Mouse (Mus musculus): ENCODE measurements around the gene Polr3gl. TPM values are rescaled to one million over a fixed set of nuclear protein-coding genes. Genes with fewer than 3 reads are reported as not detected.

Gene Polr3gl
- polyA plus RNA-seq, 1 experiment from 2014 or later, result 32.1 TPM

- Histone ChIP-seq H3K9me3 (ENCODE audit: low read length) (no peaks in the 10 kb centered on the region), H3K4me3 (ENCODE audit: low read length) (no peak overlapping the region), H3K27me3 (ENCODE audit: insufficient read depth, low read length) (no peaks in the 10 kb centered on the region), H3K4me2 (replicated peaks; ENCODE audit: low read depth, low read length) (no peak overlapping the region), H3K36me3 (ENCODE audit: insufficient read depth, low read length) (no peaks in the 10 kb centered on the region), H3K27ac (ENCODE audit: low read length) (no peak overlapping the region), H3K9ac (replicated peaks; ENCODE audit: low read length) (no peak overlapping the region), H3K4me1 (ENCODE audit: insufficient read depth, low read length) (no peaks in the 10 kb centered on the region)
- WGBS, result 44% methylated on average over 6 of the region's 6 CpGs
- ATAC-seq (ENCODE audit: low FRiP score, low TSS enrichment), result no peak
These were observed 53.2 kb downstream of the Polr3gl start for GRCm38 (mm10) chr3:96540740-96541139.

DNA sequence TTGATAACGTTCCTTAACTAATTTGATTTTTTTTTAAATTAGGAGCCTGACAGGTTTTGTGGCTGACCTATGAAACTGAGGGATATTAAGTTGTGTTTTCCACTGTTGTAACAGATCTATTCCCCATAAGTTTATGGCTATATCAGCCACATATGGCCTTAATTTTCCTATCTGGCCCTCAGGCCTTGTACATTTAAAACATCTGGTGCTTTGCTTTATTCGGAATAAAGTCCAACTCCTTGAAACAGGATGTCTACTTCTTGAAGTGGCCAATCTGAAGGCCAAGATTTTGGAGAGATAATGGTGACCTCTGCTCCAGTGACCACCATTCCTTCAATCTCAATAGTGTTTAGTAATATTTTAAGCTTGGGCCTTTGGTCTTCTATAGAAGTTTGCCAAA is 54.7 kb downstream of the Polr3gl start:
- H3K9me3 ChIP-seq (ENCODE audit: low read length), result no peaks in the 10 kb centered on the region
- H3K4me2 ChIP-seq (replicated peaks; ENCODE audit: low read depth, low read length), result no peak overlapping the region
- no peak overlapping the region for H3K9ac ChIP-seq (replicated peaks; ENCODE audit: low read length)
- H3K36me3 ChIP-seq (ENCODE audit: insufficient read depth, low read length), result no peaks in the 10 kb centered on the region
- no peaks in the 10 kb centered on the region for H3K4me1 ChIP-seq (ENCODE audit: insufficient read depth, low read length)
- H3K27me3 ChIP-seq (ENCODE audit: insufficient read depth, low read length), result no peaks in the 10 kb centered on the region
- no peak for ATAC-seq (ENCODE audit: low FRiP score, low TSS enrichment)
- no peak overlapping the region for H3K4me3 ChIP-seq (ENCODE audit: low read length)
- WGBS, result 63% methylated on average over 2 of the region's 2 CpGs
- H3K27ac ChIP-seq (ENCODE audit: low read length), result no peak overlapping the region

DNA sequence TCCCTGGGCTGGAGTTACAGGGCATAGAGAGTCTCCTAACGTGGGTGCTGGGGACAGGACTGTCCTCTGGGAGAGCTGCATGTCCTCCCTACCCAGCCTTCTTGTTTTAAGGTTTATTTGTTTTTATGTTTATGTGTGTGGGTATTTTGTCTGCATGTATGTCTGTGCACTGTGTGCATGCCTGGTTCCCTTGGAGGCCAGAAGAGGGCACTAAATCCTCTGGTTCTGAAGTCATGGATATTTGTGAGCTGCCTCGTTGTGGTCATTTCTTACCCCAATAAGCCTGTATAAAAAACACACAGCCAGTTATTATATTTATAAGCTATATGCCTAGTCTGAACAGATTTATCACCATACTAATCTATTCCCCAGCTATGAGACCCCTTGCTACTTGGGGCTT is 59.7 kb downstream of the Polr3gl start:
- WGBS, result 59% methylated on average over 2 of the region's 2 CpGs
- no peaks in the 10 kb centered on the region for H3K4me1 ChIP-seq (ENCODE audit: insufficient read depth, low read length)
- H3K27ac ChIP-seq (ENCODE audit: low read length), result no peak overlapping the region
- H3K4me2 ChIP-seq (replicated peaks; ENCODE audit: low read depth, low read length), result no peak overlapping the region
- no peaks in the 10 kb centered on the region for H3K9me3 ChIP-seq (ENCODE audit: low read length)
- peaks cover 3% of the 10 kb centered on the region for H3K27me3 ChIP-seq (ENCODE audit: insufficient read depth, low read length)
- no peak overlapping the region for H3K9ac ChIP-seq (replicated peaks; ENCODE audit: low read length)
- H3K36me3 ChIP-seq (ENCODE audit: insufficient read depth, low read length), result no peaks in the 10 kb centered on the region
- no peak for ATAC-seq (ENCODE audit: low FRiP score, low TSS enrichment)
- no peak overlapping the region for H3K4me3 ChIP-seq (ENCODE audit: low read length)

GRCm38 (mm10) chr3:96532050-96532449 is 61.9 kb downstream of the Polr3gl start:
- Histone ChIP-seq H3K27ac (ENCODE audit: low read length) (no peak overlapping the region), H3K9me3 (ENCODE audit: low read length) (no peaks in the 10 kb centered on the region), H3K4me3 (ENCODE audit: low read length) (no peak overlapping the region), H3K9ac (replicated peaks; ENCODE audit: low read length) (no peak overlapping the region), H3K36me3 (ENCODE audit: insufficient read depth, low read length) (no peaks in the 10 kb centered on the region), H3K4me1 (ENCODE audit: insufficient read depth, low read length) (peaks cover 5% of the 10 kb centered on the region; the same call in 1 of the 2 replicates), H3K4me2 (replicated peaks; ENCODE audit: low read depth, low read length) (no peak overlapping the region), H3K27me3 (ENCODE audit: insufficient read depth, low read length) (peaks cover 24% of the 10 kb centered on the region)
- 48% methylated on average over 7 of the region's 7 CpGs for WGBS
- ATAC-seq (ENCODE audit: low FRiP score, low TSS enrichment), result no peak

GRCm38 (mm10) chr3:96528506-96528905 is 65.5 kb downstream of the Polr3gl start:
- peaks cover 5% of the 10 kb centered on the region; the same call in 1 of the 2 replicates for H3K4me1 ChIP-seq (ENCODE audit: insufficient read depth, low read length)
- H3K27me3 ChIP-seq (ENCODE audit: insufficient read depth, low read length), result peaks cover 40% of the 10 kb centered on the region
- WGBS, result 41% methylated on average over 9 of the region's 9 CpGs

More at GRCm38 (mm10) chr3:96528506-96528905, 65.5 kb downstream of the Polr3gl start:
- no peaks in the 10 kb centered on the region for H3K36me3 ChIP-seq (ENCODE audit: insufficient read depth, low read length)
- no peak overlapping the region for H3K4me3 ChIP-seq (ENCODE audit: low read length)
- H3K9me3 ChIP-seq (ENCODE audit: low read length), result no peaks in the 10 kb centered on the region
- no peak overlapping the region for H3K4me2 ChIP-seq (replicated peaks; ENCODE audit: low read depth, low read length)
- no peak for ATAC-seq (ENCODE audit: low FRiP score, low TSS enrichment)
- no peak overlapping the region for H3K9ac ChIP-seq (replicated peaks; ENCODE audit: low read length)
- H3K27ac ChIP-seq (ENCODE audit: low read length), result no peak overlapping the region

Other genes starting within 250 kb of the Polr3gl start
- 0.25 TPM in 1 of 2 replicates, not detected in the other for gene BC107364, start 141.9 kb downstream of the Polr3gl start, polyA plus RNA-seq (2015; fragmentation: Nextera tagmentation; extraction: Ambion mirVana)
- gene Hfe2, start 69.0 kb downstream of the Polr3gl start, polyA plus RNA-seq (2015; fragmentation: Nextera tagmentation; extraction: Ambion mirVana), result 0.37 and 0.69 TPM in 2 replicates
- 191 and 197 TPM in 2 replicates for gene Txnip, start 36.2 kb downstream of the Polr3gl start, polyA plus RNA-seq (2015; fragmentation: Nextera tagmentation; extraction: Ambion mirVana)
- 1.3 TPM in 2 replicates for gene Gm16253, start 17.2 kb downstream of the Polr3gl start, polyA plus RNA-seq (2015; fragmentation: Nextera tagmentation; extraction: Ambion mirVana)
- 2.2 and 2.3 TPM in 2 replicates for gene Ankrd34a, start 2.5 kb upstream of the Polr3gl start, polyA plus RNA-seq (2015; fragmentation: Nextera tagmentation; extraction: Ambion mirVana)
- gene Lix1l, start 7.0 kb upstream of the Polr3gl start, polyA plus RNA-seq (2015; fragmentation: Nextera tagmentation; extraction: Ambion mirVana), result 6.9 and 7.1 TPM in 2 replicates
- 129 and 156 TPM in 2 replicates for gene Rbm8a, start 35.8 kb upstream of the Polr3gl start, polyA plus RNA-seq (2015; fragmentation: Nextera tagmentation; extraction: Ambion mirVana)
- gene Pex11b, start 41.2 kb upstream of the Polr3gl start, polyA plus RNA-seq (2015; fragmentation: Nextera tagmentation; extraction: Ambion mirVana), result 56.4 and 60.6 TPM in 2 replicates
- gene Gm42957, start 41.3 kb upstream of the Polr3gl start, polyA plus RNA-seq (2015; fragmentation: Nextera tagmentation; extraction: Ambion mirVana), result 0.05 and 0.21 TPM in 2 replicates
- gene Itga10, start 51.4 kb upstream of the Polr3gl start, polyA plus RNA-seq (2015; fragmentation: Nextera tagmentation; extraction: Ambion mirVana), result 0.85 and 1.2 TPM in 2 replicates
- 1.2 and 1.6 TPM in 2 replicates for gene Ankrd35, start 76.0 kb upstream of the Polr3gl start, polyA plus RNA-seq (2015; fragmentation: Nextera tagmentation; extraction: Ambion mirVana)
- gene Pias3, start 102.2 kb upstream of the Polr3gl start, polyA plus RNA-seq (2015; fragmentation: Nextera tagmentation; extraction: Ambion mirVana), result 62.1 and 72.3 TPM in 2 replicates
- 12.0 and 12.2 TPM in 2 replicates for gene Nudt17, start 114.4 kb upstream of the Polr3gl start, polyA plus RNA-seq (2015; fragmentation: Nextera tagmentation; extraction: Ambion mirVana)
- gene Polr3c, start 133.4 kb upstream of the Polr3gl start, polyA plus RNA-seq (2015; fragmentation: Nextera tagmentation; extraction: Ambion mirVana), result 44.5 and 45.3 TPM in 2 replicates
- gene Rnf115, start 133.5 kb upstream of the Polr3gl start, polyA plus RNA-seq (2015; fragmentation: Nextera tagmentation; extraction: Ambion mirVana), result 56.6 and 57.3 TPM in 2 replicates
- gene Pdzk1, start 235.1 kb upstream of the Polr3gl start, polyA plus RNA-seq (2015; fragmentation: Nextera tagmentation; extraction: Ambion mirVana), result 224 and 245 TPM in 2 replicates
- 0.12 TPM in 1 of 2 replicates, not detected in the other for gene Cd160, start 235.2 kb upstream of the Polr3gl start, polyA plus RNA-seq (2015; fragmentation: Nextera tagmentation; extraction: Ambion mirVana)